Mouse (Mus musculus) liver, adult 2 months (tissue): Measurements from ENCODE around the gene Tmem82. TPM values are rescaled to one million over a fixed set of nuclear protein-coding genes. Genes with fewer than 3 reads are reported as not detected.

Experiments used
- DNase-seq: peaks from one replicate; pipeline ENCODE4 v3.0.0-alpha.2; 2011; ENCODE audit warnings: low read depth, low spot score; ENCODE audit errors: extremely low read depth
- H3K27ac ChIP-seq: fragments of 200-500 bp; replicated peaks from 2 replicates; pipeline ENCODE4 v1.5.1; 2012; ENCODE audit warnings: low read depth, mild to moderate bottlenecking, control low read depth, inconsistent platforms, low read length; ENCODE audit not compliant: insufficient read depth
- H3K27me3 ChIP-seq: fragments of 200-500 bp; 2 replicates; pipeline ENCODE4 v1.6.1; 2012; ENCODE audit warnings: mild to moderate bottlenecking, moderate library complexity, low read length, inconsistent platforms; ENCODE audit not compliant: control insufficient read depth, insufficient read depth
- H3K36me3 ChIP-seq: fragments of 200-500 bp; 2 replicates; pipeline ENCODE4 v1.6.1; 2012; ENCODE audit warnings: low read length, inconsistent platforms; ENCODE audit not compliant: control insufficient read depth, insufficient read depth
- H3K4me1 ChIP-seq: fragments of 200-500 bp; 2 replicates; pipeline ENCODE4 v1.6.1; 2011; ENCODE audit warnings: low read length; ENCODE audit not compliant: control insufficient read depth, insufficient read depth
- H3K4me3 ChIP-seq: fragments of 200-500 bp; 2 replicates; pipeline ENCODE4 v1.5.1; 2011; ENCODE audit warnings: low read depth, mild to moderate bottlenecking, control low read depth, low read length, moderate library complexity; ENCODE audit not compliant: insufficient read depth
- H3K79me2 ChIP-seq: fragments of 200-500 bp; 2 replicates; pipeline ENCODE4 v1.6.1; 2012; ENCODE audit warnings: inconsistent platforms, mild to moderate bottlenecking, low read length, moderate library complexity; ENCODE audit not compliant: control insufficient read depth, insufficient read depth
- H3K9ac ChIP-seq: fragments of 200-500 bp; 2 replicates; pipeline ENCODE4 v1.6.1; 2012; ENCODE audit warnings: low read depth, mild to moderate bottlenecking, control low read depth, inconsistent platforms, low read length
- CTCF ChIP-seq: fragments of 200-500 bp; IDR thresholded peaks from 2 replicates; pipeline ENCODE4 v1.5.1; 2011; ENCODE audit warnings: low read depth, low read length, control low read depth
- POLR2A ChIP-seq: fragments of 200-500 bp; IDR thresholded peaks from 2 replicates; pipeline ENCODE4 v1.6.1; 2011; ENCODE audit warnings: low read length, control low read depth; ENCODE audit not compliant: insufficient read depth; ENCODE audit errors: extremely low read depth
- WGBS: fragments of 180-500 bp; shearing (Covaris S2); methylation state at CpG from one replicate; pipeline ENCODE4 v1.1.7; 2018; 5-methylcytosine and 5-hydroxymethylcytosine counted together
- polyA plus RNA-seq: library from polyadenylated mRNA; depleted of rRNA; stranded (reverse); fragments of >200 nt; gene quantifications from 2 replicates; pipeline ENCODE4 v1.2.3, GENCODE M21; 2012
- total RNA-seq: library from RNA; depleted of rRNA; stranded (reverse); fragments of >200 nt; gene quantifications from 2 replicates; pipeline ENCODE4 v1.2.3, GENCODE M21; 2014

The Tmem82 gene
- total and polyA plus RNA-seq, 2 experiments: 9.3 to 34.7 TPM

- no peak for DNase-seq
- Histone ChIP-seq H3K27ac (no peak overlapping the region), H3K4me3 (no peak overlapping the region), H3K4me1 (peaks cover 11% of the 10 kb centered on the region), H3K9ac (no peak overlapping the region), H3K79me2 (peaks cover 4% of the 10 kb centered on the region; the same call in 1 of the 2 replicates), H3K36me3 (no peaks in the 10 kb centered on the region; the same call in 1 of the 2 replicates), H3K27me3 (no peaks in the 10 kb centered on the region)
- TF ChIP-seq CTCF (no peak), POLR2A (no peak)
- WGBS: 96% methylated on average over 5 of the region's 5 CpGs
Observed at GRCm38 (mm10) chr4:141627502-141627901, 9.1 kb upstream of the Tmem82 start.

GRCm38 (mm10) chr4:141625774-141626550 lies 7.5 kb upstream of the Tmem82 start:
- no peaks in the 10 kb centered on the region for H3K27me3 ChIP-seq
- no peak overlapping the region for H3K4me3 ChIP-seq
- no peak overlapping the region for H3K9ac ChIP-seq
- peaks cover 8% of the 10 kb centered on the region; the same call in 1 of the 2 replicates for H3K79me2 ChIP-seq
- no peak for DNase-seq
- peaks cover 16% of the 10 kb centered on the region for H3K4me1 ChIP-seq
- H3K36me3 ChIP-seq: no peaks in the 10 kb centered on the region
- 94% methylated on average over 16 of the region's 16 CpGs for WGBS
- no peak overlapping the region for H3K27ac ChIP-seq
- TF ChIP-seq CTCF (no peak), POLR2A (no peak)

- TF ChIP-seq CTCF: peak; percentile 84
- TF ChIP-seq POLR2A: no peak
- H3K4me3 ChIP-seq: no peak overlapping the region
- peak; percentile 61 for DNase-seq
- H3K27ac ChIP-seq: no peak overlapping the region
- H3K9ac ChIP-seq: no peak overlapping the region
- peaks cover 16% of the 10 kb centered on the region for H3K4me1 ChIP-seq
- 78% methylated on average over 19 of the region's 19 CpGs for WGBS
- peaks cover 8% of the 10 kb centered on the region; the same call in 1 of the 2 replicates for H3K79me2 ChIP-seq
- H3K36me3 ChIP-seq: no peaks in the 10 kb centered on the region
- no peaks in the 10 kb centered on the region for H3K27me3 ChIP-seq
Observed at GRCm38 (mm10) chr4:141624983-141625773, 6.7 kb upstream of the Tmem82 start.

- no peaks in the 10 kb centered on the region for H3K36me3 ChIP-seq
- H3K9ac ChIP-seq: no peak overlapping the region
- H3K4me1 ChIP-seq: peaks cover 16% of the 10 kb centered on the region
- H3K4me3 ChIP-seq: no peak overlapping the region
- 71% methylated on average over 8 of the region's 8 CpGs for WGBS
- no peaks in the 10 kb centered on the region for H3K27me3 ChIP-seq
- no peak for TF ChIP-seq POLR2A
- no peak for TF ChIP-seq CTCF
- DNase-seq: no peak
- peak overlapping the region; percentile 32 for H3K27ac ChIP-seq
- peaks cover 8% of the 10 kb centered on the region; the same call in 1 of the 2 replicates for H3K79me2 ChIP-seq
Observed at GRCm38 (mm10) chr4:141624134-141624533, 5.7 kb upstream of the Tmem82 start.

GRCm38 (mm10) chr4:141623666-141624065 lies 5.2 kb upstream of the Tmem82 start, which contains the start of gene Slc25a34:
Gene Slc25a34, minus strand, starts transcription at chr4:141623821.
- Histone ChIP-seq H3K27ac (peak within 1 kb of the TSS; percentile 91), H3K9ac (peak within 1 kb of the TSS; percentile 80), H3K79me2 (peaks cover 8% of the 10 kb centered on the region; the same call in 1 of the 2 replicates), H3K27me3 (no peaks in the 10 kb centered on the region), H3K4me1 (peaks cover 16% of the 10 kb centered on the region), H3K4me3 (peak within 1 kb of the TSS; percentile 77), H3K36me3 (no peaks in the 10 kb centered on the region)
- peak; percentile 91; the same call in 1 of the 2 replicates for TF ChIP-seq POLR2A
- TF ChIP-seq CTCF: peak; percentile 33
- WGBS: 6% methylated on average over 1 of the region's 1 CpGs
- DNase-seq: peak; percentile 97
